Mouse (Mus musculus) A20 (cell line): ENCODE results near the gene Cops7a.

Experiments used
- DNase-seq: peaks from one replicate; pipeline ENCODE4 v3.0.0-alpha.2; 2011; ENCODE audit warnings: low read depth, low spot score

Cops7a gene

GRCm38 (mm10) chr6:124959960-124960359 is 5.4 kb downstream of the Cops7a start:
- no peak for DNase-seq

DNA sequence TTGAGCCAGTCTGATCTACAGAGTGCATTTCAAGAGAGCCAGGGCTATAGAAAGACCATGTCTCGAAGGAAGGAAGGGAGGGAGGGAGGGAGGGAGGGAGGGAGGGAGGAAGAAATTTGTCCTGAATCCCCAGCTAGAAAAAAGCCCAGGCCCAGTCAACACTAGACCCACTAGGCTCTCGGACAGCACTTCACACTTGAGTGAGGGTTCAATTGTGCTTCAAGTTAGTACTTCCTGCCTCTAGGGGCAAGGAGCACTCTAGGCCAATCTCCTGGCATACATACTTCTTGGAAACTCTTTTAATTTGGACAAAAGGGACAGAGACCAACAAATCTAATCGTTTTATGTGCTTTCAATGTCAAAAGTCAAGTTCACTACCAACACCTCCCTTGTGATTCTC is 7.2 kb downstream of the Cops7a start:
- DNase-seq: no peak

DNA sequence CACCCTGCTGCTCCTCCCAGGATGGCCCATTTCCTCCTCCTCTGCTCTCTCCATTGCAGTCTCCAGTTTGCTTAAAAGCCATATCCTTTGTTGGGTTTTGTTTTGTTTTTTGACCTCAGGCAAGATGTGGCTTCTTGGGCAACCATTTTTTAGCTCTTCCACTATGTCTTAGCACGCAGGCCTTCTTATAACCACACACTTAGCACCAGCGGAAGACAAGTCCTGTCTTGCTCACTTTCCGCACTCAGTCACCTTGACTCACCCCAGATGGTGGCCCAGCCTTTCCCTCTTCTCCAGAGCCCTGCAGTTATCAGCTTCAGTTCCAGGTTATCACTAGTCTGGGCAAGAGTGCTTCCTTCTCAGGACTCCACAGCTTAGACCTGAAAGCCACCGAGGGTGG is 10.1 kb downstream of the Cops7a start:
- no peak for DNase-seq

DNA sequence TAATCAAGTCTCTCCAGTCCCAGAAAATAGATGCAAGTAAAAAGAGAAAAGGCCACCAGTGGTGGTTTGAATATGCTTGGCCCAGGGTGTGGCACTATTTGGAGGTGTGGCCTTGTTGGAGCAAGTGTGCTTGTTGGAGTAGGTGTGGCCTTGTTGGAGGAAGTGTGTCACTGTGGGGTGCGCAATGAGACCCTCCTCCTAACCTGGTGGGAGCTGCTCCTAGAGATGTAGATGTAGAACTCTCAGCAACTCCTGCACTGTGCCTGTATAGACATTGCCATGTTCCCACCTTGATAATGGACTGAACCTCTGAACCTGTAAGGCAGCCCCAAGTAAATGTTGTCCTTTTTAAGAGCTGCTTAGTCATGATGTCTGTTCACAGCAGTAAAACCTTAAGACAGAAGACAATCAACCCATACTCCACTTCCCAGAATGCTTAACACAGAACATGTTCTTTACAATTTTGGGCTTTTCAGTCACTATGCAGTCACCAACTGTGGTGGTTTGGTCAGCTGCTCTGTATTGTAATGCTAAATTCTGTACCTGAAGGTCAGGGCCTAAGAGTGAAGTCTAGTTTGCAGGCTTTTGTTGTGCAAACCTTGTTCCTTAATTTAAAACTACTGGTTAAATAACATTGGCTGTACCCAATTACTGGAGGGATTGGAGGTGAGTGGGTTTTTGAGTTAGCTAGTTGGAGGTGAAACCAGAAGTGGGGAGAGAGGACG is 11.2 kb downstream of the Cops7a start:
- DNase-seq: no peak

DNA sequence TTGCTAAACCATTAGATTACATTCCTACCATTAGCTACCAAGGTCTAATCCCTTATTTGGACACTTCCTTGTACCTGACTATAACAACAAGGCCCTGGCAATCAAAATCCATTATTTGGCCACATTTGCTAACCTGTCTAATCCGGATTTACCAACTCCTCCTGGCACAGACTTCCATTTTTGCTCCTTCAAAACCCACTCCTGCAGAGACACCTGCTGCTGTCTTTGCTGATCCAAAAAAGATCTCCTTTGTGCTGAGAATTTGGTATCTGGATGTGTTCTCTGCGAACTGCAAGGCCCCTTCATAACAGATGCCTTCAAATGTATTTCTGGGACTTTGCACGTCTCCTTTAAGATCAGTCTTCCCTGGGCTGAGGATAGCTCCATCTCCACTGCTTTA is 21.8 kb downstream of the Cops7a start:
- no peak for DNase-seq

- DNase-seq: no peak
These were observed 23.7 kb downstream of the Cops7a start for GRCm38 (mm10) chr6:124941679-124942078.

- no peak for DNase-seq
These were observed 26.8 kb downstream of the Cops7a start for GRCm38 (mm10) chr6:124938554-124938953.

DNA sequence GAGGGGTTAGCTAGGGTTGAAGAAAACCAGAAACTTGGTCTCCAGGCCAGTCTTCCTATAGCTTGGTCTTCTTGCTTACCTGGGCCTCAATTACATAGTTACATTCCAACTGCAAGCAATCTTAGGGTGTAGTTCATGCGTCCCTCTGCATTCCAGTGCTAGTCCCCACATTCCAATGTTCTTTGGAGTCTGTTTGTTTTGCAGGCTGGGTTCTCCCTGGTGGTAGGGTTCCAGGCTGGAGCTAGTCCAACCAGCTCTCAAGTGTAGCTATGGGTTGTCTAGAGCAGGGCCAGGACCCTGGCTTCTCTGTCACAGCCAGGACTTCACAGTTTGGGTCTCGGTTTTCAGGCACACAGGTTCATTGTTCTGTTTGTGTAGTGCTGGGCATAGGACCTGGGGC is 27.8 kb downstream of the Cops7a start:
- DNase-seq: no peak

GRCm38 (mm10) chr6:124936681-124937080 is 28.7 kb downstream of the Cops7a start:
- no peak for DNase-seq

DNA sequence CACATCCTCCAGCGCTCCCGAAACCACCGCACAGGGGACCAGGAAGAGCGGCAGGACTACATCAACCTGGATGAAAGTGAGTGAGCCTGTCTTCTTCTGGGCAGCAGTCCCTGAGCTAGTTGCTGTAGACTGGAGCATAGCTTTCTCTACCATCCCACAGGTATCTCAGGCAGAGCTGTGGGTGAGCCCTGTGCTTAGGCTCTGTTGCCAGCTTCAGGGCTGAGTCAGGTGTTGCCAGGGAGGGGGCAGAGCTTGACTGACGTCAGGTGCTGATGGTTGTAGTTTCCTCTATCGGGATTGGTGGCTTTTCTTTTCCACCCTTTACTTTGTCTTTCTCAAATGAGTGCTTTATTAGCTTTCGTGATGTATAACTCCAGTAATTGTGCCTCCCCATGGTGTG is 30.7 kb downstream of the Cops7a start:
- DNase-seq: no peak

- DNase-seq: no peak
These were observed 32.2 kb downstream of the Cops7a start for GRCm38 (mm10) chr6:124933127-124933526.

DNA sequence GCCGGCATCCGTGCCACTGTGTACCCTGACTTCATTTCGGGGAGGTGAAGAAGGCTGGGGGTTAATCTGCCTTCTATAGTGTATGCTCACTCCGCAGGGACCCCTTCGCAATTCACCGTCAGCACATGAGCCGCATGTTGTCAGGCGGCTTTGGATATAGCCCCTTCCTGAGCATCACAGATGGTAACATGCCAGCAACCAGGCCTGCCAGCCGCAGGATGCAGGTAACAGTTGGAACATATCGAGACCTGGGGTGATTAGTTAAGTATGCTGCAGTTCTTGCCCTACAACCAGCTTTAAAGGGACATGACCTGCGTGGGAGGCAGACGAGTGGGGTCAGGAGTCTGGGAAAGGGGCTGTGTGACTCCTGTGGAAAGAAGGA is 33.0 kb downstream of the Cops7a start:
- DNase-seq: no peak

DNA sequence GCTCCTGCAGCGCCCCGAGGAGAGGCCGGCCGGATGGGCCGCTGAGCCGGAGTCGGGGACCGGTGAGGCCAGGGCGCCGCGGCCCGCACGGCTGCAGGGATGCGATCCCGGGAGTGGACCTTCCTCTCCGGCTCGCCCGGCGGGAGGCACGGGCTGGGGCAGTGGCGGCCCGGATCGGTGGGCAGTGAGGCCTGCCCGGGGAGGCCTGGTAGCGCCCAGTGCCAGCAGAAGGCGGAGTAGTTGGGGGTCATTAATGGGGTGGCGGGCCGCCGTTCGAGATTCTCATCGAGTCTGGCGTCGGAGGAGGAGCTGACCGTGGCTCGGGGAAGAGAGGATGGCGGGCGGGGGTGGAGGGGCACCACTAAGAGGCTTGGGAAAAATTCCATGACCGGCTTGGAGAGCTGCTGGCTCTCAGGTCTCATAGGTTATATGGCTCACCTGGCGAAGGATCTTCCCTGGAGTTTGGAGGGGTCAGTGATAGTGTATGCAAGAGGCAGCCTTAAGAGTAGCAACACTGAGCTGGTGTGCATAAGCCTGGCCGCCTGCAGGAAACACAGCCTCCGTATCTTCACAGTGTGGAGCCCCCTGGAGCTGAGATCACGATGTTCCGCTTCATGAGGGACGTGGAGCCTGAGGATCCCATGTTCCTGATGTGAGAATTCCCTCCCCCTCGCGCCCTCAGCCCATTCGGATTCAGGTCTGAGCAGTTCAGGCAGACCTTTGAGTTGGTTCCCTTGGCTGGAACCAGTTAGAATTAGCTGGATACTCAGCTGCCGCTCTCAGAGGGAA is 33.6 kb downstream of the Cops7a start:
- peak; percentile 61 for DNase-seq

- DNase-seq: peak; percentile 99
These were observed 34.4 kb downstream of the Cops7a start, which contains the start of gene Mlf2 for GRCm38 (mm10) chr6:124930754-124931524. TSS of gene Mlf2 (plus strand) at chr6:124931386.

DNA sequence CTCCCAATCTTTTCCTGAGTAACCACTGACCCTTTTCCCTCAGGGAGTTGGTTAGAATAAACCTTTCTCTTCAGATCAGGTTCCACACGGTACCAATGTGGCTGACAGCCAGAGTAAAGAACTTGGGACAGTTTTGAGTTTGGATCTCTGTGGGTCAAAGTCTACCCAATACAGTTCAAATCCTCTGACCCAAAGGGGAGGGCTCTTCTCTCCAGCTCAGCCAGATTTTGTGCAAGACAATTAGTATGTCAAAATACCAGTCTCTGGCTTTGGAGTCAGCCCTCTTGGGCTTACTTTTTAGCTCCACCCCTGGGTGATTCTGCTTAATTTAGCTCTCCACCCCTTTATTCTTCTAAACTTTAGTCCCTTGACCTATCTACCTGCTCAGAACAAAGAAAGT is 35.1 kb downstream of the Cops7a start:
- DNase-seq: no peak

DNA sequence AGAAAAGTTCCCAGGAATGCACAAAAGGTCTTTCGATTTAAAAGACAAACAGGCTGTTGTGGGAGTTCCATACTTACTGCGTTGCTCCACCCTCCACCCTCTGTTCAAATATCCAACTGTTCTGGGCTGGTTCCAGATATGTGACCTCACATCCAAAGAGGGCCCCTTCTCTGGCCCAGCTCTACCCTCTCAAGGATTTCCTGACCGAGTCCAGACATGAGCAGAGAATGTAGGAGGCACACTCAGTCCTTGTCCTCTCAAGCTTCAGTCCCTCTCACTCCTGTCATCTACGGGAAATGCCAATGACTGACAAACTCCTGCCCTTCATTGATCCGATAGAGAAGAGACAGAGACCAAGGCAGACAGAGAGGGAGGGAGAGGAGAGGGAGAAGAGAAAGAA is 39.4 kb downstream of the Cops7a start:
- no peak for DNase-seq

DNA sequence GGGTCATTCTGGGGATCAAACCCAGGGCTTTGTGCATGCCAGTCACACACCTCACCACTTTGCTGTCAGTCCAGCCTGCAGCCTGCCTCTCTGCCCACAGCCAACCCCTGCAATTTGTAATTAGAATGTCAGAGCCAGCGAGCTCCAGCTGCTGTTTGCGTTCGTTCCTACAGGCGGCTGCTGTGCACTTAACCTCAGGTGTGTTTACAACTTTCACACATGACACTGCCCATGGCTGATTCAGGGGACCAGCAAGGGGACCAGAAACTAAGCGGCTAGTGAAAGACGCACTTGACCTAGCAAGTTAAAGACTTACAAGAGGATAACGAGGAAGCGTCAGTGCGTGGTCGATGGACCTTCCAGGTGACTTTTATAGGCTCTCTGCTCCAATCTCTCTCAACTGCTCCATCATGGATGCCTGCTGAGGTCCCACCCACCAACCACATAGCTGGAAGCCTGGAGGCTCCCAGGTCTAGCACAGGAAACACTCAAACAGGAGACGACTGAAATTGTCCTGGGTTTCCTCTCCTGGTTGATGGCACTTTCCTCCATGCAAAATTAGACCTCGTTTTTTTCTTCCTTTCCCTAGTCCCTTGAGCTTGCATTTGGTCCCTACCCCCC is 40.1 kb downstream of the Cops7a start:
- no peak for DNase-seq

- peak; percentile 76 for DNase-seq
These were observed 43.8 kb downstream of the Cops7a start for GRCm38 (mm10) chr6:124921539-124921938.

- DNase-seq: no peak
These were observed 44.8 kb downstream of the Cops7a start for GRCm38 (mm10) chr6:124920318-124921085.

GRCm38 (mm10) chr6:124919695-124920317 is 45.5 kb downstream of the Cops7a start, which contains the start of gene Ptms:
TSS of gene Ptms (minus strand) at chr6:124920103.
- DNase-seq: peak; percentile 97
